Mouse (Mus musculus) CH12.LX (cell line): ENCODE results near the gene Zc3h7b.
A peak's percentile ranks its signal among the peaks of the same experiment; 100 is the strongest.

Source experiments
- CHD2 ChIP-seq: IDR thresholded peaks from 2 replicates; pipeline ENCODE4 v1.6.1; 2011; ENCODE audit warnings: low read length, improper control_type of control experiment
- CTCF ChIP-seq, 2 experiments: IDR thresholded peaks in 1 of 2; conservative IDR thresholded peaks in 1 of 2; 2 replicates each; pipeline ENCODE4 v1.5.1; 2011 to 2012; ENCODE audit warnings: low read depth in 2 of 2, low read length in 2 of 2, improper control_type of control experiment in 1 of 2, inconsistent platforms in 1 of 2, mild to moderate bottlenecking in 1 of 2, moderate library complexity in 1 of 2
- E2F4 ChIP-seq: IDR thresholded peaks from 2 replicates; pipeline ENCODE4 v1.6.1; 2011; ENCODE audit warnings: low read depth, low read length, improper control_type of control experiment; ENCODE audit not compliant: insufficient replicate concordance
- EP300 ChIP-seq: IDR thresholded peaks from 2 replicates; pipeline ENCODE4 v1.6.1; 2011; ENCODE audit warnings: low read length, improper control_type of control experiment
- JUN ChIP-seq: IDR thresholded peaks from 2 replicates; pipeline ENCODE4 v1.6.1; 2011; ENCODE audit warnings: low read depth, mild to moderate bottlenecking, low read length, improper control_type of control experiment, moderate library complexity; ENCODE audit not compliant: insufficient read depth
- KAT2A ChIP-seq: IDR thresholded peaks from 2 replicates; pipeline ENCODE4 v1.6.1; 2012; ENCODE audit warnings: low read length, improper control_type of control experiment, inconsistent platforms; ENCODE audit not compliant: insufficient replicate concordance
- MXI1 ChIP-seq: IDR thresholded peaks from 2 replicates; pipeline ENCODE4 v1.6.1; 2011; ENCODE audit warnings: mild to moderate bottlenecking, low read depth, low read length, improper control_type of control experiment
- POLR2A ChIP-seq: IDR thresholded peaks from 2 replicates; pipeline ENCODE4 v1.6.1; 2011; ENCODE audit warnings: low read depth, mild to moderate bottlenecking, improper control_type of control experiment, low read length
- RAD21 ChIP-seq: IDR thresholded peaks from 2 replicates; pipeline ENCODE4 v1.6.1; 2011; ENCODE audit warnings: low read depth, mild to moderate bottlenecking, low read length, improper control_type of control experiment, moderate library complexity
- SMC3 ChIP-seq: IDR thresholded peaks from 2 replicates; pipeline ENCODE4 v1.6.1; 2011; ENCODE audit warnings: low read depth, low read length, improper control_type of control experiment
- UBTF ChIP-seq: IDR thresholded peaks from 2 replicates; pipeline ENCODE4 v1.6.1; 2012; ENCODE audit warnings: low read depth, mild to moderate bottlenecking, inconsistent platforms, low read length, improper control_type of control experiment, moderate library complexity

- TF ChIP-seq RAD21, result peak; percentile 28
- TF ChIP-seq KAT2A, result no peak
- TF ChIP-seq POLR2A, result no peak
- TF ChIP-seq CTCF (conservative IDR thresholded peaks at IDR 0.05 in 1 of 2, IDR thresholded peaks at IDR 0.05 in 1 of 2; ENCODE audit: low read depth in 2 of 2, low read length in 2 of 2), result peak in 1 of 2 experiments; percentile 49; a peak in 2 of 4 replicates
- no peak for TF ChIP-seq CHD2
- no peak for TF ChIP-seq UBTF
- TF ChIP-seq EP300, result no peak
- no peak for TF ChIP-seq JUN
- TF ChIP-seq MXI1, result no peak
- peak; percentile 16; the same call in 1 of the 2 replicates for TF ChIP-seq SMC3
- no peak for TF ChIP-seq E2F4
Observed at GRCm38 (mm10) chr15:81784762-81785161, 39.9 kb downstream of the Zc3h7b start.
